Mouse (Mus musculus): ENCODE measurements at regions not wholly inside any gene's neighbourhood (a gene's known extent, or its start where the extent isn't known, plus 50 kb on each side); places are given as distances from the start of the nearest gene placed in this dataset.

DNA sequence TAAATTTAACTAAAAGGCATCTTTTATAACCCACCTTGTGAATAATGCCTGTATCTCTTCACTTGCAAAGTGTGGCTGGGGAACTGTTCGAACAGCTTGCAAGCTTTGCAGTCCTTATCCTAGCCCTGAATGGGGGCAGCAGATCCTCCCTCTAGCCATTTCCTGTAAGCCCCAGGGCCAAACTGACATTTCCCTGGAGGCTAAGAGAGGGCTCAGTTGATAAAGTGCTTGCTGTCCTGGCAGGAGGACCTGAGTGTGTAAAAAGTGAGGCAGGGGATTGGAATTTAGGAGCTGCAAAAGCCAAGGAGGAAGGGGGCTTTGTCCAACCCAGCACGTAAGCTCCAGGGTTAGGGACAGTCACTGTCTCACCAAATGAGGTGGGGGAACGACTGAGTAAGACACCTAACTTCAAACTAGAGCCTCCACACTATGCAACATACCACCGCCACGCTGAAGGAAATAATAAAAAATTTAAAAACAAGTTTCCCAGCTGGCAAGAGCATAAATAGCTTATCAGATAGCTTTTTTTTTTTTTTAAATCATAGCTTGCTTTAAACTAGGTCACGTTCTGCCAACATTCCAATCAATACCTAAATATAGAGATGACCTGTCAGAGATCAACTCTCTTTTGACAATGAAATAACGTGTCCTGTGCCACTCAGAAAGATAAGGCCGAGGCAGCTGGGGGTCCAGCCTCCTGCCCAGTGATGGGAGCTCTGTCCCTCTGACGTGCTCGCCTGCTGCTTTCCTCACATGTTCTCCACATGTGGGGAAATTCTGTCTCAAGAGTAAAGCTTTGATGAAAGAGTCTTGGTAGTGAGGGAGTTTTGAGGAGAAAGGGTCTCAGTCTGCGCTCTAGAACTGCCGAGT lies 146.0 kb downstream of the Zfp36l1 start:
- no peak for DNase-seq

DNA sequence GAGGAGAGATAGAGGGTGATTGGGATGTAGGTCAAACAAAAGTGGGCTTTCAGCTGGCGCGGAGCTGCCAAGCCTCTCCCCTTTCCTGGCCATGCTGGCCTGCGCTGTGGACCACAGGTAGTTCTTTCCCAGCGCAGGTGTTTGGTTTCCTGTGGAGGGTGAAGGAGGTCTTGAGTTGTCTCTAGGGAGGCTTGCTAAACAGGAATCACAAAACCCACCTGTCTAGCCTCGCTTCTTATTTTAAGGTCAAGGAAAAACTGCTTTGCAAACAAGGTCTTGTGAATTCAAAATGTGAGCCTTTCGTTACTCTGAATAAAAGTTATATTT lies 146.6 kb downstream of the Zfp36l1 start:
- DNase-seq: no peak

DNA sequence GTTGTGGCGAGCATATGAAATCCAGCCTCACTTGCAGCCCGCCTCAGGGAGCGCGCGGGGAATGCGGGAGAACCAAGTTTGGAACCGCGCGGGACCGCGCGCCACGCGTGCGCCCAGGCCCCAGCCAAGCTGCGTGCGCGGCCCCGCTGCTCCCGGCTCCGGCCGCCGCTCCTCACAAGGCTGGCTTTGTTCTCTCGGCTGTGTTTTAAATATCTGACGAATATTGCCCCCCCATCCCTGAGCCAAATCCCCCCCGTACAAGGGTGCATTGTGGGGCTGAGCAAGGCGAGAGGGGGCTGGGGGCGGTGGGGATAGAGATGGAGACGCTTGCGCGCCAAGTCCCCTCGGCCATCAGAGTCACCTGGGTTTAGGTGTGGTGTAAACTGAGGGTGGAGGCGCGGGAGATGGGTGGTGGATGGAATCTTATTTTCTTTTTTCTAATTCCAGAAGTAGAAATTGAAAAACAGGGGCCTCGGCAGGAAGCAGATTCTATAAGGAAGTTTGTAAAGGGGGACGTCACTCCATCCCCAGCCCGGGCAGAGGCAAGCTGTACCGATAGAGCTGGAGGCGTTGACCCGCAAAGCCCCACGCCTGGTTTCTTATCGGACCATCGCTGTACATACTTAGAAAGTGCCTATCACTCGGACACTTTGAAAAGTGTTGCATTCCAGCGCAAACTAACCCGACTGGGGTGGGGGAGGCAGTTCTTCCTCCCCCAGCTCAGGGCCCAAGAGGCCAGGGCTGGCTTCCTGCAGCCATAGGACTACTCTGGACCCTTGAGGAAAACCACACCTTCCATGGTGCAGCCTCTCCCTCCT lies 147.1 kb downstream of the Zfp36l1 start:
- DNase-seq: no peak

DNA sequence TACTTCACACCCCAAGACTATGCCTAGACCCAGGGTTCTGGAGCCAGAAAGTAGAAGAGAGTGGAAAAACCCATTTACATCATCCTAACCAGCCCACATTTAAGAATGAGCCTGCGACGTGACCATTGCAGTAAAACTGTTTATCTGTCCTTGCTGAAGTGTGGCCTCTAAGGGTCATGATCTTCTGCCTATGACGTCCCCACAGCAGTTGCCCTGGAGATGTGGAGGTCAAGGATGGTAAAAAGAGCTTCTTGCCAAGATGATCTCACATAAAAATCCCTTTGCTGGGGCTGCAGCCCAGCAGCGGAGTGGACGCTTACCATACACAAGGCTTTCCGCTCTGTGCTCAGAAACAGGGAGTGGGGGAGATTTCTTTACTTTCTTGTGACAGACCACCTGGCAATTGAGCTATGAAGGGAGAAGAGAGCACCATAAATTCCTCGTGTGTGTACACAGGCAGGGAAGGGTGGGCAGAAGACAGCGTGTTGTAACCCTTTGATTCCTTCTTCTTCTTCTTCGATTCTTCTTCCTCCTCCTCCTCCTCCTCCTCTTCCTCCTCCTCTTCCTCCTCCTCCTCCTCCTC lies 149.3 kb downstream of the Zfp36l1 start:
- no peak for DNase-seq

DNA sequence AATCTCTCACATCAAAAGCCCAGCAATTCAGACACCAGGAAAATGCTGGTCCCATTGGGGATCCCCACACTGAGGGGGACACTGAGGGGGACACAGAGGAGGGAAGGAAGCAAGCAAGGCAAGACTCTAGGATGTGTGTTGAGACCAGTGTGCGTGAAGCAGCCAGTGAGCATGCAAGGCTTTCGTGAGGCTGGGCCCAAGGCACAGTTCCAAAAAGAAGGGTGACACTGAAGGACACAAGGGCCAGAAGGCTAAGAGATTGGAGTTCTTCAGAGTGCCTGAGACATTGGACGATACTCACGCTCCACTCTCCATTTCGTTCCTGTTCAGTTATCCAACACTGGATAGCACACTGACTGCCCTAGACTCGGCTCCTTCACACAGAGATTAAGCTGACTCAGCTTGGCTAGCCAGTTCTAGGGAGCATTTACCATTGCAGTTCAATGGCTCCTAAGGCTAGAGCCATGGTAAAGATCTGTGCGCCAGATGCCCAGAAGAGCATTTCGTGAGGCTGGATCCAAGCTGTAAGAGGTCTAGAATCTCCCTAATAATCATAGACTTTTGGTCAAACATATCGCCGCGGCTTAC lies 150.1 kb downstream of the Zfp36l1 start:
- no peak for DNase-seq

DNA sequence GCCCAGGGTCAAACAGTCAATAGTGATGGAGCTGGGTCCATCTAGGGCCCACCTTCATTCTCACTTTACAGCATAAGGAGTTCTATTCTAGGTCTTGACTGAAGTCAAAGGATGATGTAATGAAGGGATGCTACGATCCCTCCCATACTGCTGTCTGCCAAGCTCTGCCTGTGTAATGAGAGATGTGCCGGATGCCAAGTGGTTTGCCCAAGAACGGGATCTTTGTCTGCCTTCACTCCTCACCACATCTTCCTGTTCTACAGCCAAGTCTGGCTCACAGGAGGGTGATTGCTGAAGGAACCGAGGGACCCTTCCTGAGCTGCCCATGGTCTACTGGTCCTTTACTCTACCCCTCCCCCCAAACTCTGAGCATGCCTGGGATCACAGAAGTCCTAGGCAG lies 150.9 kb downstream of the Zfp36l1 start:
- no peak for DNase-seq

DNA sequence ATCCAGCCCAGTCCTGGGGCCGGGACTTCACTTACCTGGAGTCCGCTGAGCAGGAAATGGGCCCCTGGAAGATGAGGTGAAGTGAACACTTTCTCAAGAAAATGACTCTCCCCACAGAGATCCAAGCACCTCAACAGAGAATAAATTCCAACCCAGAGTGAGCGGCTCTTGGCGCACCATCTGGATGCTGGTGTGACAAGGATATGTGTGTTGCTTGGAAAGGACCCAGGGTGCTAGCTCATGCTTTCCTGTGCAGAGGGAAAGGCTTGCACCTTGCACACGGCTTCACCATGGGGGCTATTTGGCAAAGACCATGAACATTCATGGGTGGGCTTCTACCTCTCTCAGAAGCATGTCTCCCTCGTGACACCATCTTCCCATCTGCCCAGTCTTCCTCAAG lies 151.7 kb downstream of the Zfp36l1 start:
- DNase-seq: no peak

DNA sequence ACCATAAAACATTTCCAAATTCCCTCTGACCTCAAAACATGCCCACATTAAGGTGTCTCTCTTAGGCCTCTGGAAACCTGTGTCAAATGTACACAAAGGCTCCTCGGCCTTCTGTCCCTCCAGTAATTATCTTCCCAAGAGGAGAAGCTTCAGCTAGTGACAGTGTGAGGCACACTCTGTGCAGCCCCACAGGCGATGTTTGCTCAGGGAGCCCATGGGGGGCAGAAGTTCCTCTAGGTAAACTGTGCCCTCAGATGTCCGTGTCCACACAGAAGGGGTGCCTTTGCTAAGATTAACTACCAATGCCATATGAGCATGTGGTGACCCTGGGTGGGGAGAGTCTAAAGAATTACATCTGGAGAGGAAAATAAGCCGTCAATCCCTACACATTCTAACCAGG lies 152.4 kb downstream of the Zfp36l1 start:
- DNase-seq: no peak

DNA sequence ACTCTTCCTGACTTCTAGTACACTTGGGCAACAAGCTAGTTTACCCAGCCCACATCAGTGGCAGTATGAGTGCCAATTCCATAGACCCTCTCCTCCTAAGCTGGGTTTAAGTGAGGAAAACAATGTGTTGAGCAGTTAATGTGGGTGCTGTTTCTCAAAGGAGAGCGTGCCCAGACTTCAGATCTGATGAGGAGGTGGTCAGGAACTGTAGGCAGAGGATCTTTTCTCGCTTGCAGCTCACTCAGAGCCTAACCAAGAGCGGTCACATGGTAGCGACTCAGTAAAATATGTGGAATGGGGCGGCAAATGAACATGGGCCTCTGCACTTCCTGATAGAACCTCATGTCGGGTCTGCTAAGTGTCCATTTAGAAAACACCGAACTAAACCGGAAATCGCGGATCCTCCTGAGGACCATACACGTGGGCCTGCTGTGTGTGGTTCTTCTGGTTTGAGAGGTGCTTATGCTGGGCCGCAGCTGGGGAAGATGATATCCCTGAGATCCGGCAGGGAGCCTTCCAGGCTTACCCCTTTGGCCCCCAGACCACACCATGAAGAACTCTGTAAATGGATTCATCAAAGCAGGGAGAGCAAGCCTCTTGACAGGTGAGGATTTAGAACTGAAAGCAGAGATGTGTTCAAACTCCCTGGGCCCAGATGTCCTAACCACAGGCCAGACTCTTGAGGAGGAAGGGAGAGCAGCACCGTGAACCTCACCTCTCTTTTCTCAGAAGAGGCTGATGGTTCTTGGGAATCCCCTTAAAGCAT lies 153.1 kb downstream of the Zfp36l1 start:
- DNase-seq: no peak

DNA sequence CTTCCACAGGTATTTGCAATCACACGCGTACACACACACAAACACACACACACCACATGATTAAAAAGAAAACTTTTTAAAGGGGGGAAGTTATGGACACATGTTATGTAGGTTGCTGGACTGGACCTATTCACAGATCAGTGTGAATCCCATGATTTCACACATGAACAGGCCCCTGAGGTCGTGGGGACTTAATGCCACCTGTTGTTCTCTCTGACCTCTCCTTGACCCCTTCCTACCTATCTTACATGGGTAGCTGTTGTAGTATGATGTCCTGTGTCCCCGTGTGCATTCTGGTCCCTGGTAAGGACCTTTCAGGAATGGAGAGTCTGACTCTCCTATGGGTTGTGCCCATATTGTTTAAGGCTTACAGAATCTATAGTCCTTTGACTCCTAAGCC lies 155.6 kb downstream of the Zfp36l1 start:
- no peak for DNase-seq

DNA sequence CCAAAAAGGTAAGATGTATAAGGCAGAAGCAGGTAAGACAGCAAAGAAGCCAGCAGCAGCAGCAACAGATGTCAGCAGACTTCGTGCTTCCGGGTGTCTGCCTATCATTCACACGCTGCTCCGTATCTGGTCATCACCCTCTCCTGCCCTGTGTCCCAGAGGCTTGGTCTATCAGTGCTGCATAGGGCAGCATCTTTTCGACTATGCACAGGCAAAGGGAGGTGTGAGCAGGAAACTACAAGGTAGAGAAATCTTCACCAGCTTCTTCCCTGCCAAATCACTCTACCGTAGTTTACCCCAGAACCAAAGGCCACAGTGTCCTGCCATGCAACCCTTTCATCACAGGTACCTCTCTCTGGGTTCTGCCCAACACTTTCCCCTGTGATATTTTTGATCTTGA lies 156.5 kb downstream of the Zfp36l1 start:
- DNase-seq: no peak

DNA sequence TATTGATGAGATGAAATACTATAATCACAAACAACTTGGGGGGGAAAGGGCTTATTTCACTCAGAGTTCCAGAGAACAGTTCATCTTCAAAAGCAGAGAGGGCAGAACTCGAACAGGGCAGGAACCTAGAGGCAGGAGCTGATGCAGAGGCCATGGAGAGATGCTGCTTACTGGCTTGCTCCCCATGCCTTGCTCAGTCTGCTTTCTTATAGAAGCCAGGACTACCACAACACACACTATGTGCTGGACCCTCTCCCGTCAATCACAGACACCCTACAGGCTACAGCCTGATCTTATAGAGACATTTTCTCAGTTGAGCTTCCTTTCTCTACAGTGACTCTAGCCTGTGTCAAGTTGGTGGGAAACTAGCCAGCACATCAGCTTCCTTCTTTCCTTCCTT lies 157.3 kb downstream of the Zfp36l1 start:
- DNase-seq: no peak

DNA sequence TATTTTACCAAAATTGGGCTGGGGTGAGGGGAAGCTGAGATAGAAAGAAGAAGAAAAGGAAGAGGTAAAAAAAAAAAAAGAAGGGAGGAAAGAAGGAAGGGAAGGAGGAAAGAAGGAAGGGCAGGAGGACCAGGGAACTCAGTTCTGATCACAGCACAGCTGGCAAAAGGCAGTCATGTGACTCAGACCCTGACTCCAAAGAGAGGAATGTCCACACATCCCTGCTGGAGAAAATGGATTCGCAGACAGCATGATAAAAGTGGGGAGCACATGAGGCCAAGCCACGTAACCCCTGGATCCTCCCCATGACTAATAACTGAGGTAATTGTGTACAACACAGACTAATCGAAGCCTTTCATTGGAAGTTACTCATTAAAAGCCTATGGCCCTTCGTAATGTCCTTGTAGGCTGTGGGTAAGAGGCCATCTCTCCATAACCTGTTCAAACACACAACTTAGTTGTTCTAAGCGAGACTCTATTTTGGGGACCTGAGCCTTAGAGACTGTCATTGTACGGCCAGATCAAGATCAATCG lies 162.2 kb downstream of the Zfp36l1 start:
- no peak for DNase-seq

DNA sequence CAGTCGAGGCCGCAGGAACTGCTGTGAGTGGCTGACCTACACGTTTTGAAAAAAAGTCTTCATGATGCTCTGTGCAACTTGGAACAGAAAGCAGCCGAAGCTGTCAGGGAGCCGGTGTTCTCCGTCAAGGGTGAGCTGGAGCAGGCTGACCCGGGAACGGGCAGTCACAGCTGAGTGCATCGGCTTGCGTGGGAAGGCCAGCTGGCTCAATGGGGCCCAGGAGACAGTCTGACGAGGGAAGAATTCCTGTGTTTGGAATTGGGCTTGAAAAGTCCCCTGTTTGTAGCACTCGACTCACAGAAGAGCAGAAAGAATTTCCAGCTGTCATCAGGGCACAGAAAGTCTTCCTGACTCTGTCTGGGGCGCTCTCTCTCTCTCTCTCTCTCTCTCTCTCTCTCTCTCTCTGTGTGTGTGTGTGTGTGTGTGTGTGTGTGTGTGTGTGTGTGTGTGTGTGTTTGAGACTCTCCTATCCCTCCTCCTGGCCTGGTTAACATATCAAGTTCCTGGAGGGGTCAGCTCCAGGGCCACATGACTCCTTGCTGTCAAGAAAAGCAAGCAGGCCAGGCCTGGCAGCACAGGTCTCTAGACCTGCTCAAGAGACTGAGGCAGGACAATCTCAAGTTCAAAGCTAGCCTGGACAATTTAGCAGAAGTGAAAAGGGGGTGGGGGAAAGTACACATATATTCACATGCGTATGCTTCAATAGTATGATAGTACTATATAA lies 163.6 kb downstream of the Zfp36l1 start:
- no peak for DNase-seq

DNA sequence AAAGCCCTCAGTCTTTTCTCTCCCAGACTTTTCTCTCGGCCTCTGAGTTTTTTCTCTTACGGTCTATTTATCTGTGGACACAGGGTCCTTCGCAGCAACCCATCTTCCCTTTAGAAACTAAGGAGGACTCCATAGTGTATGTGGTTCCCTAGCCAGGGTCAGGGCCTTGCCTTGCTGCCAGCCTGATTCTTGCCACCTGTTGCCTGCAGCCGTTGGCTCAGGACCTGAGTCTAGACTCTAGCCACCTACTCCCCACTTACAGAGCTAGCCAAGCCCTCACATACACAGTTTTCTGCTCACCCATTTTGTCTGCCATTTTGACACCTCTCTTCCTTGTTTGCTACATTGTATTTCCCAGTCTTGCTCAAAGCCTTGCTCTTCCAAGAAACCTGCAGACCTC lies 165.2 kb downstream of the Zfp36l1 start:
- no peak for DNase-seq

DNA sequence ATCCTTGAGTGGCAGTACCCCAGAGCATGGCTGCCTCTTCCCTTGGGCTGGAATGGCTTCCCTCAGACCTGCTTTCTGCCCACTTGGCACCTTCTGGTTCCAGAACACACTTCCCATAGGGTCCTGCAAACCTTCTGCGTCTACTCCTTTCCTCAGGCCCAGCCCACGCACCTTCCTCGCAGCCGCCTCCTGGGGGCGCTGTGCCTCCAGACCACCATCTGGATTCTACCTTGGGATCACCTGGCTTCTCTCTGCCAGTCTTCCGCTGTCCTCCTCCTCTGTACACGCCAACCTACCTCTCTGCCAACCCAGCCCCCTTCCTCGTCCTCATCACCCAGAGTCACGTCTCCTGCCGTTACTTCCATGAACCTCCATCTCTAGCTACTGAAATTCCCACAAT lies 166.0 kb downstream of the Zfp36l1 start:
- no peak for DNase-seq

DNA sequence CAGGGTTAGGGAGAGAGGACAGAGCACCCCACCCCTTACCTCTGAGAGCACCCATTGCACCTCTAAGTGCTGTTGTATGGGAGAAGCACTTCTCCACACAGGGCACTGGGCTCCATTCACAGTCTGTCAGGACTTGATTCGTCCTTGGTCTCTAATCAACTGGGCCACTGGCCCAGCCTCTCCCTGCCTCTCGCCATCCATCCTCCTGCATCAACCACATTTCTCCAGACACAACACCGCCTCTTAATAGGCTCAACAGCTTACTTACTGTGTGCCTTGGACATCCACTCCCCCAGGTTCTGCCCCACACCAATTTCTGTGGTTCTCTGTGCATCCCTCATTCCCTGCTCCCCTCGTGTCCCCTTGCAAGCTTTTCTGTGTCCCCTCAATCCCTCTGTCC lies 166.9 kb downstream of the Zfp36l1 start:
- DNase-seq: no peak

DNA sequence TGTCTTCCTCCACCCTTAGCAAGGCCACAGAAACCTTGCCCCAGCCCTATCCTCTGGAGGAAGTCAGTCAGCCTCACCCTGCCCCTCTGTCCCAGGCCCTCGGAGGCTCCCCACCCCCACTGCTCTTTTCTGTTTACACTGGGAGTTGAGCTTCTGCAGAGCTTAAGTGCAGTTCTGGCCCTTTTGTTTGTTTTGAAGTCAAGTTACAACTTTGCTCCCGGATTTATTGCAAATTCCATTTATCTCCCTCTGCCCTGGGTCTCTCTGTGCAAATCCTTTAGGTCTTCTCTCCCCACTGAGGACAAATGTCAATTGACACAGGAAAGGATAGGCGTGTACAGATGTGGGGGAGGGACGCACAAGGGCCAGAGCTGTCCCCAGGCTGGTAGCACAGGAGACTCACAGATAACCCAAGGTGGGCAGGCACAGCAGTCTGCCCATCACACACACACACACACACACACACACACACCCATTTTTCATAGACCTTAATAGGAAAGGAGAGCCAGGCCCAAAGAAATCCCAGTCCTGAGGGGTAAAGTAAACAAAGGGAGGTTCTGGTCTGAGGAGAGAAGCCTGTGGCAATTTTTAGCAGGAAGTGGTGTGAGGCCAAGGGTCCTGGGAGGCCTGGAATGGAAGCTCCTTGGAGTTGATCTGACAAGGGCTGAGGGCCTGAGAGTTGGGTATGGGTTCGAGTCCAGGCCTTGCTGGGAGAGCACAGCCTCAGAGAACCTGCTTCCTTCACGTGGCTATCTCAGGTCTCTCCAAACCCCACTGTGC lies 167.9 kb downstream of the Zfp36l1 start:
- no peak for DNase-seq

DNA sequence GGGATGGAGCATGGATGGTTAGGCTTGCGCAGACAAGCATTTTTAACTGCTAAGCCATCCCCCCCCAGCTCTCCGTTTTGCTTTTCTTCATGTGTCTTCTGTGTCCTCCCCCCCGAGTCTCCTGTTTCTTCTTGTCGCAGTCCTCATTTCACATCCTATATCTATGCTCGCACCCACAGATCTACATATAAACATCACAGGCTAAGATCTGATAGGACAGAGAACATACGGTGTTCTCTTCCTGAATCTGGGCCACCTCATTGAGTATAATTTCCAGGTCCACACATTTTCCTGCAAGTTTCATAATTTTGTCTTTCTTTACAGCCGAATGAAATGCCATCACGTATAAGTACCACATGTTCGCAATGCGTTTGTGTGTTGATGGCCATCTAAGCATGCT lies 168.7 kb downstream of the Zfp36l1 start:
- no peak for DNase-seq

DNA sequence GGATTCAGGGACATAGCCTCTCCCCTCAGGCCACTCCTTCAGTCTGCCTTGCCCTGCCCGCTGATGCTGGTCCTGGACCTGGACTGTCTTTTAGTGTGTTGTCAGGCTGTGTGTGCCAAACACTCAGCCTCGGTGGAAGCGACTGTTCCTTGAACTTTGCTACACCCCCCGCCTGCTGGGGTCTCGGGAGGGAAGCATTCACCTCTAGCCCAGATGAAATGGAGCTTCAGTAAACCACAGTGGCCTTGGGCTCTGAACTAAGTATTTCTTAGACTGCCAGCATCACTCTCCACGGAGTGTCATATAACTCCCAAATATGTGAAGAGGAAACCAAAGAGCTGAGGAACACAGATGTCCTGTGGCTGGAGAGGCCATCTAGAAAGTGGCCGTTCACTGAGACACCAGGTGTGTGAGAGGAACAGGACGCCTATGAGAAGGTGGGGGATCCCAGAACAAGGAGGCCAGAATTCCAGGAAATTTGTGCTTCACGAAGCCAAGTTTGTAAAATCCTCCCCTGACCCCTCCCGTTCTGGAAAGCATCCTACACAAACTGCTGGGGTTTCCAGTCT lies 170.2 kb downstream of the Zfp36l1 start:
- DNase-seq: no peak

DNA sequence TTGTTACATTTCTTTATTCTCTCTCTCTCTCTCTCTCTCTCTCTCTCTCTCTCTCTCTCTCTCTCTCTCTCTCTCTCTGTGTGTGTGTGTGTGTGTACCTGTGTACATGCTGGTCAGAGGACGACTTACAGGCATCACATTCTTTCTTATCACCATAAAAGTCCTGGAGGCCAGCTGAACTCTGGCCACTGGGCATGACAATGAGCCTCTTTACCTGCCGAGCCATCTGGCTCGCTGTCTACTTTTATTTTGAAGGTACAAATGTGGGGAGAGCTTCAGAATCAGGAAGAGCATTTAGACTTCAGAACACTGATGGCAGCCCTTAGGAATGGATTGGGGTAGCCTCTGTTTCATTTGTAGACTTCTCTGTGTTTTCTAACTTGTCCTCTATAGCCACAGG lies 171.0 kb downstream of the Zfp36l1 start:
- DNase-seq: no peak

Measured in thymus, postnatal 36 days (tissue).